Mouse (Mus musculus) frontal cortex, adult 2 months (tissue): ENCODE measurements around the gene Zswim1. TPM values are rescaled to one million over a fixed set of nuclear protein-coding genes. Genes with fewer than 3 reads are reported as not detected.
A peak's percentile ranks its signal among the peaks of the same experiment; 100 is the strongest.
"Not testable (repeated sequence)": the region's sequence is repeated elsewhere in the genome, so short reads cannot be mapped to it uniquely, and the experiment has no call there.

Experiments
- DNase-seq, 2 experiments: peaks; one replicate each; pipeline ENCODE4 v3.0.0; 2022; ENCODE audit warnings: low spot score in 1 of 2; ENCODE audit errors: extremely low spot score in 1 of 2
- polyA plus RNA-seq: library from polyadenylated mRNA; depleted of rRNA; stranded (reverse); fragments of >200 nt; gene quantifications from 2 replicates; pipeline ENCODE4 v1.2.3, GENCODE M21; 2012

Gene Zswim1
- polyA plus RNA-seq, 1 experiment = 19.3 TPM

DNA sequence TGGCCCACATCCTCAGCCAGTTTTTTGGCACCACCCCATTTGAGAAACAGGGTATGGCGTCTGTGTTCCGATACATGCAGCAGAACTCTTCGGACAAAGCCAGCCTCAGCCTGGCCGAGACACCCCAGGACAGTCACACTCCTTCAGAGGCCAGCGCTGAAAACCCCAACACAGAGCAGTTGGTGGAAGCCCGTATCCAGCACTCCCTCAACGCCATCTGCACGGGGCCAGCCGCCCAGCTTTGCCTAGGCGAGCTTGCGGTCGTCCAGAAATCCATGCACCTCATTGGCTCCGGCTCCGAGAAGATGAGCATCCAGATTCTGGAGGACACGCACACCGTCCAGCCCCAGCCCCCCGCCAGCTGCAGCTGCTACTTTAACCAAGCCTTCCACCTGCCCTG lies 3.0 kb downstream of the Zswim1 start:
- DNase-seq = no peak

DNA sequence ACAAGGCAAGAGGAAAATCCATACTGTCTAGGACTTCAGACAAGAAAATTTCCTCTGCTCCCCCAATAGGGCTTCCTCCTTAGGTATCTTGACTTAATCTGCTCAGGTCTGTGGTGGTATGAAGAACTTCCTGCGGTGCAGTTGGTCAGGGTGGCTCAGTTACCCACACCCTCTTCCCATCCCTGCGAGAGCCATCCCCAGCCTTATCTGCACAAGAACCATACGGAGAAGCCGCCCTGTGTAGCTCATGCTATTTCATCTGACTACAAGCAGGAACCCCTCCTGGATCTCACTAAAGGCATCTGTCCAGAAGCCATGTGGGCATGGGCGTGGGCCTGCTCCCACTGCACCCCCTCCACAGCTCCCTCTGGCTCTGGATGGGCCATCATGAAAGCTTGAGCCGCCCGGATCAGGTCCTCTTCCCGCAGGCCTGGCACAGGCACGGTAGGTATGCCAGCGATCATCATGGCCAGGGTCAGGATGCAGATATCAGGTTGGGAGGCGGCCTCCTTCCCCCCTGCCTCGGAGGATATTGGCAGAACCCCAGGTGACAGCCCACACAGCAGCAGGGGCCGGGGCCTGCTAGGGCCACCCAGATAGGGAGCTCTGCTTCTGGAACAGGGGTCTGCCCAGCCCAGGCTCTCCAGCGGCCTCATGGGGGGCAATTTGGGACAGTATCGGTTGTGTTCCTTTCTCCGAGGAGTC lies 4.8 kb downstream of the Zswim1 start:
- DNase-seq = no peak

DNA sequence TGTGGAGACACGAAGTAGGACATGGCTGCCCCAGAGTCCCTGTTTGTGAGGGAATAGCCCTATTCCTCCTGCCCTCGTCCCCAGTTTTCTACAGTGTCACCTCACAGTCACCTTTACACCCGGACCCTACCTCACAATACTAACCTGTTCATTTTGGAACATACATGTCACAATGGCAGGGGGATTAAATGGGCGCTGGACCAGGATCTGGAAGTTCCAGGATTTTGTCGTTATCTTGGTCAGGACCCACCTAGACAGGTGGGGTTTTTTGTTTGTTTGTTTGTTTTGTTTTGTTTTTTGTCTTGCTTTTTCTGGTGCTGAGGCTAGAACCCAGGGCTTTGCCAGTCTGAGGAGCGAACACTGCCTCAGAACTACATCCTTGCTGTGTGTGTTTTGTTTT lies 6.0 kb downstream of the Zswim1 start, which contains the start of gene Spata25:
Gene Spata25, minus strand, starts transcription at position 101 of the 400 bp plus-strand sequence.
- no peak for DNase-seq

DNA sequence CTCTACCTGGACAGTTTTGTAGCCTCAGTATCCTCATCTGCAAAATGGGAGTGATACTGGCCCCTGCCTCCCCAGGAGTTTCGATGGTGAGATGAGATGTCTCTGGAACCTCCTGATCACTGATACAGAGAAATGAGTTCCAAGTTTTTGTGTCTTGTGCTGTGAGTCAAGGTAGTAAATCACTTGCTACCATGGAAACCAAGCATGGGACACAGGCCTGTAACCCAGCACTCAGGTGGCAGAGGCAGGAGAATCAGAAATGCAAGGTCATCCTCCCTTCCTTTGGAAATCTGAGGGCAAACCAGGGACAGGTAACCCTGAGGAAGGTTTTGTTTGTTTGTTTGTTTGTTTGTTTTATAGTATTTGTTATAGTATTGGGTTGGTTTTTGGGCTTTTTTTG lies 6.6 kb downstream of the Zswim1 start:
- no peak for DNase-seq

DNA sequence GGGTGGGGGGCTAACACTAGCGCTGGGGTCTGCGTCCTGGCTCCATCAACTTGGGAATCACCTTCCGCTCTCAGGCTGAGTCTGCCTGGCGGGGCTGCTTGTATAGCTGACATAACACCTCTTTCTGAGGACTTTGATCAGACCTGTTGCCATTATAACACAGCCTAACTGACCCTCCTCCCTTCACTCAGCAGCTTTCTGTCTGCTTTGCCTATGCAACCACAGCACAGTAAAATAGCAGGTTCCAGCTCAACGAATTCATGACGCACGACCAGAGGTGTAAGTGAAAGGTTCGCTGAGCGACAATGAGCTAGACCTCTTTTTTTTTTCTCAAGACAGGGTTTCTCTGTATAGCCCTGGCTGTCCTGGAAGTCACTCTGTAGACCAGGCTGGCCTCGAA lies 8.5 kb downstream of the Zswim1 start:
- no peak for DNase-seq

DNA sequence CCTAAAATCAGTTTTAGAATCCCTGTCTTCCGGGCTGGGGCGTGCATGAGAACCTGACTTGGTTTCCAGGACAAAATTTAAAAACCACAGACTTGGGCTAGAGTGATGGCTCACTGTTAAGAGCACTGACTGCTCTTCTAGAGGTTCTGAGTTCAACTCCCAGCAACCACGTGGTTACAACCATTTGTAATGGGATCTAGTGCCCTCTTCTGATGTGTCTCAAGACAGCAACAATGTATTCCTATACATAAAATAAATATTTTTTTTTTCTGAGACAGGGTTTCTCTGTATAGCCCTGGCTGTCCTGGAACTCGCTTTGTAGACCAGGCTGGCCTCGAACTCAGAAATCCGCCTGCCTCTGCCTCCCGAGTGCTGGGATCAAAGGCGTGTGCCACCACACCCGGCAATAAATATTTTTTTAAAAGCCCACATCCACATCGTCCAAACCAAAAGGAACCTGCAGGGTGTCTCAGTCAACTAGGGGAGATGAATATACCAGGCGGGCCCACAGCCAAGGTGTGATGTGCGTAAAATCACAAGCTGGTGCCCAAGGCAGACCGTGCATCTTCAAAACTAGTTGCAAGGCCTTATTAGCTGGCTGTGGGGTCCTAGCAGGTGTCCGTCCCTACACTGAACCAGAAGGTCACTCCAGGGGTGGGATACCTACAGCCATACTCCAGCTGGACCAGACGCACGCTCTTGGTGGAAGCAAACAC lies 9.7 kb downstream of the Zswim1 start:
- DNase-seq = no peak

DNA sequence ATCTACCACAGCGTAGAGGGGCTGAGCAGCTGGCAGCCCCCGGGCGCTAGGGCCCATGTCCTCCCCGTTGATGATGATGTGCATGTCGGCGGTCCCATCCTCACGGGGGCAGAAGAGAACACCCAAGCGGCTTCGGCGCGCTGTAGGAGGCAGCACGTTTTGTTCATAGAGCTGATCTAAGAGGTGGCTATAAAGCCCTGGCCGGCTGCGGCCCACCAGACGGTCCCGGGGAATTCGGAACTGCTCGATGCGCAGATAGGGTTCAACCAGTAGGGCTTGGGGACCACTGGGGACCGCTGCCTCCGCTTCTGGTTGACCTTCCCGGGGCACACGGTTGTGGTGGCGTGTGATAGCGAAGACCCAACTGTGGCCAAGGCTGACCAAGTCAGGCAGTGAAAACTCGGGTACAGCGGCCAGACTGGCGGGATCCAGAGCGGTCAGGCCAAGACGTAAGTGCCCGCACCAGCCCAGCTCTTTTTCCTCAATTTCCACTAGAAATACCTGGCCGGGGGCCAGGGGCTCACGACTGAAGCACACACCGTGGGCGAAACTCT lies 10.3 kb downstream of the Zswim1 start, which contains the start of gene Ctsa:
Gene Ctsa, plus strand, starts transcription at position 126 of the 554 bp plus-strand sequence.
- DNase-seq = peak; percentile 72 to 80

DNA sequence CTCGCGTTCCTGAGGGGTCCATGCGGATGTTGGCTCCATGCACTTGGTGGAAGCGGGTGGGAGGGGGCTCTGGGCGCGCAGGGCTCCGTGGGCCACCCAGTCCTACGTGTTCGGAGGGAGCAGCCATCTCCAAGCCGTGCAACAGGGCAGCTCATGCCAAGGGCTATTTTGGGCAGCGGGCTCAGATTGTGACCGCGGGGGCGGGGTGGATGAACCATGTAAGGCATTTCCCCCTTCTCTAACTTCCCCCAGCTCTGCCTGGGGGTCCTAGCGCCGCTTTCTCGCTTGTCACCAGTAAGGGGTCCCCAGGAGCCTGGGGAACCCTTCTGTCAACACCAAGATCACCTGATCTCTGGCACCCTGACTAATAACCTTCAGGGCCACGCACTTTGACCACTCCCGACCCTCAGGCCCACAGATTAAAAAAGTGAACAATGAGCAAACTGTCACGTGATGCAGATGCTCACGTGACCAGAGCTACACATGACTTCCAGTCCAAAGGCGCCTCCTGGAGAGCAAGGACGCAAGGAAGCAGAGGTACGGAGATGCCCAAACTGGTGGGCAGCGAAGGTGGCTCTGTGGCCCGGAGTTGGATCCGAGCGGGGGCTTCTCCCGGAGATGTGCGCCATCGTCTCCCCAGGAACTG lies 11.0 kb downstream of the Zswim1 start, which contains the start of gene Neurl2:
Gene Neurl2, minus strand, starts transcription at position 143 of the 646 bp plus-strand sequence.
- DNase-seq = peak; percentile 89 to 94

DNA sequence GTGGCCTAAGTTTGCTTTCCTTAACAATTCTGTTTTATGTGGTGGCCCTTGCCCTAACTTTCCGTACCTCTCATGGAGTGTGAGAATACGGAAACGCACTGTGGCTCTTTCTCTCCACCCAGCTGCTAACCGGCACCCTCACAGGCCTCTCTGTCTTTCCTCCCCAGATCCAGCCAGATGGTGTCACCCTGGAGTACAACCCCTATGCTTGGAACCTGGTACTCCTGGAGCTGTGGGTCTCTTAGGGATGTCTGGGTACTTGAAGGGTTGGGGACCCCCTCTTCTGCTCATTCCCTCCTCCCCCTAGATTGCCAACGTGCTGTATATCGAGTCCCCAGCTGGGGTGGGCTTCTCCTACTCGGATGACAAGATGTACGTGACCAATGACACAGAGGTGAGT lies 12.0 kb downstream of the Zswim1 start:
- DNase-seq = peak in 1 of 2 experiments; percentile 39

DNA sequence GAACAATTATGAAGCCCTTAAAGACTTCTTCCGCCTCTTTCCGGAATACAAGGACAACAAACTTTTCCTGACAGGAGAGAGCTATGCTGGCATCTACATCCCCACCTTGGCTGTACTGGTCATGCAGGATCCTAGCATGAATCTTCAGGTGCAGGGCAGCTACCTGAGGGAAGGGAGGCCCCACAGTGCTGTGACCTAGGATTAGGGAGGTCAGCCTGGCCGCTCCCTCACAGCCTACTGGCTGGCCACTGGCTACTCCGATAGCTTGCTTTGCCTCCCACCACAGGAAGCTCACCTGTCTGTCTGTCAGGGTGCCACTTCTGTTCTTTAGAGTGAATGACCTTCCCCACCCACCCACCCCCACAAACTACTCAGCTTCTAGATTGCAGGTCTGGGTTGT lies 12.7 kb downstream of the Zswim1 start:
- no peak for DNase-seq

DNA sequence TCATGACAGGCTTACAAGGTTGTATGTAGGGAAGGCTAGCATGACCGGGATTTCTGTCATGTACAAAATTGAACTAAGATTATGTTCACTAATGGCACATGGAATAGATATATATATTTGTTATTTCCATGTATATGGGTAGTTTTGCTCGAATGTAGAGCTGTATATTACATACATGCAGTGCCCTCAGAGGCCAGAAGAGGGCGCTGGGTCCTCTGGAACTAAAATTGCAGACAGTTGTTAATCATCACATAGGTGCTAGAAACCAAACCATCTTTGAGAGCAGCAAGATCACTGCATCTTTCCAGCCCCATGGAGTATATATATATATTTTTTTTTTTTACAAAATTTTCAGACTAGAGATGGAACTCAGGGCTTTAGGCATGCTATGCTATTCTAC lies 23.3 kb downstream of the Zswim1 start:
- DNase-seq = no peak

DNA sequence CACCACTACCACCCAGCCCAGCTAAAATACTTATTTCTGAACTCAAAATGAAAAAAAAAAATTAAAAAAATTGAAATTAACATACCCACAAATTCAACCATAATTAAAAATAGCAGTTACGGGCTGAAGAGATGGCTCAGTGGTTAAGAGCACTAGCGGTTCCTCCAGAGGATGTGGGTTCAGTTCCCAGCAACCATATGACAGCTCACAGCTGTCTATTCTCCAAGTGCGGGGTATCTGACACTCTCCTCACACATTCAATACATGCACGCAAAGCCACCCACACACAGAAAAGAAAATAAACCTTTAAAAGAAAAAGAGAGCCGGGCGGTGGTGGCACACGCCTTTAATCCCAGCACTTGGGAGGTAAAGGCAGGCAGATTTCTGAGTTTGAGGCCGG lies 27.6 kb downstream of the Zswim1 start:
- DNase-seq = peak in 1 of 2 experiments; percentile 44

DNA sequence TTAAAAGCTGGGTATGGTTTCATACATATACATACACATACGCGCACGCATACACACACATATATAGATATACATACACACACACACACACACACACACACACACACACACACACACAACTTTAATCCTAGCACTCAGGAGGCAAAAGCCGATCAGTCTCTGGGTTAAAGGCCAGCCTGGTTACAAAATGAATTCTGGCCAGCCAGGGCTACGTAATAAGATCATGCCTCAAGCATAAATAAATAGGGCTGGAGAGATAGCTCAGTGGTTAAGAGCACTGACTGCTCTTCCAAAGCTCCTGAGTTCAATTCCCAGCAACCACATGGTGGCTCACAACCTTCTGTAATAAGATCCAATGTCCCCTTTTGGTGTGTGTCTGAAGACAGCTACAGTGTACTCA lies 33.1 kb downstream of the Zswim1 start:
- not testable (repeated sequence) for DNase-seq

DNA sequence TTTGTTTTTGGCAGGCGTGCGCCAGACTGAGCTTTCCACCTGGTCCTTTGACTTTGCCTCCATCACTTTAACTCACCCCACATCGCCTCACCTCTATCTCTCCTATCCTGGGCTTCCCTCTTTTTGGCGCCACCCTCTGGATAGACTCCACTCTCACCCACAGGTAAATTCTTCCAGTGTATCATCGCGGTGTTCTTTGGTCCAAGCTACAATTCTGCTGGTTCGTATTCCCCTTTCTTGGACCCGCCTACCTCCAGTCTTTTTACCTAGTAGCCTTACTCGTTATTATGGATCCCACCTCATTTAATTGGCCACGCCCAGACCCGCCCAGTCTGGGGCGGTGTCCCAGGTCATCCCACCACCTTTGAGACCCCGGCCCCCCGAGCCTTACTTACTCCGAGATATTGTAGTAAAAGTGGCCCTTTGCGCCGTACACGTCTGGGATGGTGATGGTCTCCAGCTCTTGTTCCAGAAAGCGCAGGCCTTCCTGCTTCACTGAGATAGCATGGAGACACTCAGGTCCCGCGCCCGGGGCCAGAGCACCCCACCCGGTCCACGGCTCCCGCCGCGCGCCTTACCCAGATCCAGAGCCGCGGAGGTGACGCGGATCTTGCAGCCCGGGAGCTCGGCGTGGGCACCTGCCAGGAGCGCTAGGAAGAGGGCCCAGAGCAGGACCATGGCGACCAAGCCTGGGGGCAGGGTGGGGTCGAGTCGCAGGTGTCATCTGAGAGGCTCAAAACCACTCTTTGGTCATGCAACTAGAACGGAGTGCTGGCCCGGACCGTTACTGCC lies 34.0 kb downstream of the Zswim1 start:
- DNase-seq = no peak

DNA sequence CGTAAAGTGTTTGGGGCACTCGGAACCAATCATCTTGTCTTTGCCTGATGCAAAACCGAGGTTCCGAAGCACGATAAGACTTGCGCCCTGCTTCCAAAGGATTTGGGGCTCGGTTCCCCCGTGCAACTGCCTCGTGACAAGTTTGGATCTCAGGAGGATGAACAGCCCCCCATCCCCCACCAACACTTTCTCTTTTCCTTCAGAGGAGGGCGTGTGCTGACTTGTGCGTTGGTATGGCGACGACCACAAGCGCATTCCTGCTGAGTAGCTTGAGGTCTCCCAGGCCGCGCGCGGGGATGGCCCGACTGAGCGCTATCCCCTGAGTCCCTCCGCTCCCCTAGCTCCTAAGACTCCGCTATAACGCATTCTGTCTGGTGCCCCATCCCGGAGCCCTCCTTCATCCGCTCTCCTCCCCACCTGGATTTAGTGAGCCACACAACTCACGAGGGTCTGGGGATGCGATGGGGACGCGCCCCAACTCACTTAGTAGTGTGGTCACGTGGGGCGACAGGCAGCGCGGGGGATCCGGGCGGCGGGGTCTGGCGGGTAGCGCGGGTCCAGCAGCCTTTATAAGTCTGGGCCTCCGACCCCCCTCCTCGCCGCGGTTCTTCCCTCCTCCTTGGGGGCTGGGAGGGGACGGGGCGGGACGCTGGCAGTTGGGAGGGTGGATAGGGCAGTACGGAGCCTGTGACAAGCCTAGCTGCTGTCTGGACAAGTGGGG lies 34.8 kb downstream of the Zswim1 start, which contains the start of gene Pltp:
Gene Pltp, minus strand, starts transcription at position 611 of the 721 bp plus-strand sequence.
- DNase-seq = peak in 1 of 2 experiments; percentile 40

DNA sequence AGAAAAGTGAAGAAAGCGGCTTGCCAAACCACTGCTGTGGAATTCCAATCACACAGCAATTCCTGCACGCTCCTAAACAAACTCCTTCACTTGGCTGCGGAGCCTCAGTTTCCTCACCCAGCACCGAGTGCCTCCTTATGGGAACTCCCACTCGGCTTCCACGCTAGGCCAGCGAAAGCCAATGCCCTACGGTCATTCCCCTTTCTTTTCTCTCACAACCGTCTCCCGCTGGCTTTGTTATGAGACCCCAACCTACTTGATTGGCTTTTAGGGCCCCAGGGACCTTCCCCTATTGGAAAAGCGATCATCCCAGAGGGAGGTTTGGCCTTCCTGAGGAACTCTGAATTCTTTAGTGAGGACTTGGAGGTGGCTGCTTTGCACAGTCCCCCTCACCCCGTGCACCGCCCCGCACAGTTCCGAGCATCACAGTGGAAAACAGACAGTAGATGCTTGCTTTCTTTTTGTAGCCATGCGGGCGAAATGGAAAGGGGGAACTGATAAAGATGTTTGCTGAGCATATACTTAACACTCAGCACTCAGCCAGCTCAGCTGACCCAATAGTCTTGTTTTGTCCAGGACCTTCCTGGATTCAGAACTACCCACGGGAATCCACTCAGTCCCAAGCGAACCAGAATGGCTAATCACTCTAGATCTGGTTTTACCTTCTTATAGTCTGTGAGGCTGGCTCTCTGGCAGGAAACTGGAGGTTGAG lies 35.5 kb downstream of the Zswim1 start:
- no peak for DNase-seq

DNA sequence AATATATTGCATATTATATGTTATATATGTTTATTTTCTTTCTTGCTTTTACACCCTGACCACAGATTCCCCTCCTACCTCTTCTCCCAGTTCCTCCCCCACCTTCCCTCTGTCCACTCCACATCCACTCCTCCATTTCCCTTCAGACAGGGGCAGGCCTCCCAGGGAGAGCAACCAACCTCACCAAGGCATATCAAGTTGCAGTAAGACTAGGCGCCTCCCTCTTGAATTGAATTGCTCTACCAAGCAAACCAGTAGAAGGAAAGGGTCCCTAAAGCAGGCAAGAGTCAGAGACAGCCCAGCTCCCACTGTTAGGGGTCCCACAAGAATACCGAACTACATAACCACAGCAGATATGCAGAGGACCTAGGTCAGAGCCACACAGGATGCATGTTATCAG lies 36.7 kb downstream of the Zswim1 start:
- no peak for DNase-seq

DNA sequence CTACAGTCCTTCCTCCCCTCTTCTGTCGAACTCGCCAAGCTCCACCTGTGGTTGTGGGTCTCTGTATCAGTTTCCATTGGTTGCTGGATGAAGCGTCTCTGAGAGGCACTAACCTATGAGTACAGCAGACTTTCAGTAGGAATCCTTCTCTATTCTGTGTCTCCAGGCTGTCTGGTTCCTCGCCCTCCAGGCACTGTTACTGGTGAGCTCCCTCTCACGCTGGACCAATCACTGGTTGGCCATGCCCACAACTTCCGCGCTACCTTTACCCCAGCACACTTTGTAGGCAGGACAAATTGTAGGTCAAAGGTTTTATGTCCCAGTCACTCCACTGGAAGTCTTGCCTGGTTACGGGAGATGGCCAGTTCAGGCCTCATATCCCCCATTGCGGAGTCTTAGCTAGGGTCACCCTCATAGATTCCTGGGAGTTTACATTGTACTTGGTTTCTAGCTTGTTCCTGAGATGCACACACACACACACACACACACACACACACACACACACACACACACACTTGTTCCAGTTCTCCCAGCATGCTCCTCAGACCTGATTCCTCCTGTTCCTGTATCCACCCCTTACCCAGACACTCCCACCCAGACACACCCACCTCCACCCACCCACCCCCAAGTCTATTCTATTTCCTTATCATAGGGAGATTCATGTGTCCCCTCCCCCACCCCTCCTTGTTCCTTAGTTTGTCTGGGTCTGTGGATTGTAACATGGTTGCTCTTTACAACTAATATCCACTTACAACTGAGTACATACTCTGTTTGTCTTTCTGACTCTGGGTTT lies 37.4 kb downstream of the Zswim1 start:
- DNase-seq = no peak
